Mouse (Mus musculus) frontal cortex, postnatal 25 days (tissue): ENCODE data around the gene Fam71a.

Experiments
- DNase-seq, 2 experiments: peaks; one replicate each; pipeline ENCODE4 v3.0.0; 2022; ENCODE audit warnings: low spot score in 2 of 2

The Fam71a gene

DNA sequence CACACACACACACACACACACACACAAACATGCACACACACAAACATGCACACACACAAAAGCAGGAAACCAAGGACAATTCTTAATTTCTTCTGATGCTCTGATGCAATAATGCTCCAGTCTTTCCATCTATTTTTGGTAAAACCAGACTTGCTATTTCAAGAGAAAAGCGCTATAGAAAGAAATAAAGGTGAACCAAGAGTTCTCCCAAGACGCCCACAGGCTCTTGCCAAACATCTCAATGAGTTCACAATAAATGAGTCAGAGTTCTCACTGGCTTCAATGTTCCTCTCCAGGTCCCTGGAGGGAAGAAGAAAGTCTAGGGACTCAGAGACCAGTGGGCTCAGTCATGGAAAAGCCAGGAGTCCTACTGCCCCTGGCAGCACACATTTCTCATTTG is 40.9 kb downstream of the Fam71a start:
- DNase-seq: no peak

DNA sequence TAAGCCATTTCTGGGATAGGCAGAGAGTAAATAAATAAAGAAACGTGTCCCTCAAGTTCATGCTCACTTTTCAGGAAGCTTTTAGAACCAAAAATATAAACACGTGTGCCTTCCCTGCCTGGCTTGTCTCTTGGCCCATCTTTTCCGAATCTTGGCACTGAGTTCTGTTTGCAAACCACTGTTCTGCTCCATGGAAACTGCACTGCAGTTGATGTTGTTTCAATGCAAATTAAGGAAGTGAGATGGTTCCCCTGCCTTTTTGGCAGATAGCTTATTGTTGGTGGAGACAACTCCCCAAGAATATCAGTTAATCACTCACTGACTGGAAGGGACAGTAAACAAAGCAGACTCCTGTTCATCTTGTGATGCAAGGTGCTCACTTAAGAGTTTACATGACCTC is 41.9 kb downstream of the Fam71a start:
- no peak for DNase-seq

DNA sequence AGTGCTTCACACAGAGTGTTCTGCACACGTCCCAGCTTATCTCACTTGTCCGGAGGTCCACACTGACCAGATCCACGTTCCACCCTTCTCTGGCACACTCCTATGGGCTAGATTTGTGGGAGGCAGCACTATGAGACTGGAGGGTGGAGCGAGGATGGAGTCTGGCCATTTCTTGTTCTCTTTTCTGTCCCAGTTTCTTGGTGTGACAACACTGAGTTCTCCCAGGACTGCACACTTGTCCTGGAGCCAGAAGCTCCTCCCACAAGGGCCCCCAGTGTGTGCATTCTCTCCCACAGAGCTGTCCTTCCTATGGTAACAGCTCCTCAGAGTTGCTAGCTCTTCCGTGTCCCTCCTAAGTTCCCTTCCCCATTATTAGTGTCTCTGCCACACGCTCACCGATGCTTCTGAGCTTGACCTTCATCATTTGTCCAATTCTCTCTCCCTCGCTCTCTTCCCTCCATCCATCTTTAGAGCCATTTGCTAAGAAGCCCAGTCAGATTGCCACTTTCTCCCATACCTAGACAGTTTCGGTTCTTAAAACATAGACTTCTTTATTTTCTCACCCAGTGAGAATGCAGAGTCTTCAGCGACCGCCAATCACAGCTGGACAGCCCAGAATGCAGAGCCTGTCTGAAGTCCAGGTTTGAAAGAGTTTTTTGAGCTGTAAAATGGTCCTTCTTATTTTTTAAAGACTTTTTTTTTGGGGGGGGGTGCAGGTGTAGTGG is 48.9 kb downstream of the Fam71a start:
- no peak for DNase-seq

DNA sequence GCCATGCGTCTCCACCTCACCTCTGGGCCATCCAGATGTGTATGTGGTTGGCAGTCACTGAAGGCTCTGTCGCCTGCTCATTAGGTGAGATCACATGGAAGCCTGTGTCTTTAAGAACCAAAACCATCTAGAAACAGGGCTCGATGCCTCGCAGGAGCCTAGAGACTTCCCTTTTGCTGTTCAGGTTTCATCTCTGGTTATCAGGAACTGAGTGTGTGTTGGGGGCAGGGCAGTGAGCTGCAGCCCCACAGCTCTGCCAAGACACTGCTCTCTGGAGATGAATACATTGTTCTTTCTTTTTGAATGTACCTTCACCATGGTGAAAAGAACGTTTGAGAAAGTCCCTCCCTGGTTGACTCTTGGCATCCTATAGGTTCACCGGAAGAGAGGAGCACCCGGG is 49.7 kb downstream of the Fam71a start:
- no peak for DNase-seq
